Mouse (Mus musculus): Measurements from ENCODE around the gene Gm1673.

Gm1673 gene

DNA sequence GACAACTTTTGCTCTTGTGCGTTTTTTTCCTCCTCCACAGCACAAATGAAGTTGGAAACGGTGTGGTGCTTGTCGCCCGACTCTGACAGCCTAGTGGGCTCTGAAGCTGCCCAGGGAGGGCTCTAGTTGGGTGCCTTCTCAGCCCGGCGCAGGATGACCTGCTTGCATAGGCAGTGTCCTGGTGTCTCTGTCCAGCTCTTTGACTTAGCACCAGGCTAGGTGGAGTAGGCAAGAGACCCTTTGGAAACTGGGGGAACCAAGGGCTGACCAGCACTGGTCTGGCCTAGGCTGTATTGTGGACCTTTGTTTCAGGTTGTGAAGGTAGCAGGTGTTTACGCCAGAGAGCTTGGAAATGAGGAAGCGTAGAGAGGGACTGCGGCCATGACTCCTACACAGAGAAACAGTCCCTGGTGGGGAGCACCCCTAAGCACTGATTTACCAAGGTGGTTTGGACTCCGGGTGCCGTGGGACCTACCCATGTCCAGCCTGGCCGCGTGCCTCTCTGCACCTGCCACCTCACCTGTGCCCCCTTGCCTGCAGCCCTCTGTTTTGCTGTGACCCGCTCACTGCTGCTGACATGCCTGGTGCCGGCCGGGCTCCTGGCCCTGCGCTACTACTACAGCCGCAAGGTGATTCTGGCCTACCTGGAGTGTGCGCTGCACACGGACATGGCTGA lies 14.7 kb downstream of the Gm1673 start:
- DNase-seq (ENCODE audit: low spot score), result no peak

GRCm38 (mm10) chr5:33998505-33998877 lies 15.3 kb downstream of the Gm1673 start:
- no peak for DNase-seq (ENCODE audit: low spot score)

- no peak for DNase-seq (ENCODE audit: low spot score)
Measured at GRCm38 (mm10) chr5:33999466-34000090, 16.3 kb downstream of the Gm1673 start.

GRCm38 (mm10) chr5:34000809-34001208 lies 17.6 kb downstream of the Gm1673 start:
- DNase-seq (ENCODE audit: low spot score), result no peak

- DNase-seq (ENCODE audit: low spot score), result no peak
Measured at GRCm38 (mm10) chr5:34001401-34001800, 18.2 kb downstream of the Gm1673 start.

DNA sequence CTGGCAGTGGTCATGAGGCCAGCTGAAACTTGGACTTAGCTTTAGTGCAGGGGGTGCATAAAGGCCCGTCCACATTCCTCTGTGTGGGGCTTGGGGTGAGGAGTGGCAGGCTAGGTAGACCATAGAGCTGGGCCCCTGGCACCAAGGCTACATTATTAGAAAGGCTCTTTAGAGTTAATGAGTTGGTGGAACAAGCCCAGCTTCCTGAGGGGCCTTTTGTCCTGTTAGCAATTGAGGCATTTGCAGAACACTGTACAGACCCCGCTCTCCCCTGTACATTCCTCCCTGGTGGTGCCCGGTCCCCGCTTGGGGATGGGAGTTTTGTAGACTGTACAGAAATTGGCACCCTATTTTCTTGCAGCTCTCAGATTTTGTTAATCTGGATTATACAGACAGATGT lies 19.4 kb downstream of the Gm1673 start:
- no peak for DNase-seq (ENCODE audit: low spot score)

DNA sequence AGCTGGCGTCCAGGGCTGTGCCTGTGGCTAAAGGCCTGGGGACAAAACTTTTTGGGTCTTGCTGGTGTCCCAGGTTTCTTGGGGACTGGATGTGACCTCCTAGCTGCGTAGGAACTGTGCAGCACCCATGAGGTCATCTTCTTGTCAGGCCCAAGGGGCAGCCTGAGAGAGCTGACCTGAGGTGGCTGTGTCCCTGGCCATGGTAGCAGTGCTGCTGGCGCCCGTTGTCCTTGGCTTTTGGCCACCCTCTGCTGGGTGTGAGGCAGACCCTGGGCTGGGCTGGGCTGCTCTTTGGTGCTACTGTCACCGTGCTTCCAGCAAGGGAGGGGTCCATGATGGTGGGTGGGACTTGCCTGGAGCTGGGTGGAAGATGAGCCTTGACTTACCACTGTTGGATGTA lies 21.4 kb downstream of the Gm1673 start:
- no peak for DNase-seq (ENCODE audit: low spot score)

DNA sequence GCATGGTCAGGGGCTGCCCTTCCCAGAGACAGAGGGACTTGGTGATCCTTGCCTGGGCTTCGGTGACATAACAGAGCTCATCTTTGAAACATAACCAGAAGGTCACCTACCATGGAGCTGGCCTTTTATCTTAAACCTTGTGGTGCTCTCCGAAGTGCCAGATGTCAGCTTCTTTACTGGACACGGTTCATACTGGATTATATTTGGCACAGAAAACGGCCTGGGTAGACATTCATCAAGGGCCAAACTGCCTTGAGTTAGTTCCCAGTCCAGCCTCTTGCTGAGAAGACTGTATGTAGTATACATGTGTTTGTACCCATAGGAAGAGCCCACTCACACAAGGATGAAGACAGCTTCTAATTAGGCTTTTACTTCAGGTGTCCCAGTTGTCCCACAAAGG lies 23.6 kb downstream of the Gm1673 start:
- no peak for DNase-seq (ENCODE audit: low spot score)

- DNase-seq (ENCODE audit: low spot score), result no peak
Measured at GRCm38 (mm10) chr5:34007392-34007941, 24.2 kb downstream of the Gm1673 start.

GRCm38 (mm10) chr5:34014652-34015051 lies 31.4 kb downstream of the Gm1673 start:
- DNase-seq (ENCODE audit: low spot score), result no peak

GRCm38 (mm10) chr5:34018968-34019367 lies 35.7 kb downstream of the Gm1673 start:
- no peak for DNase-seq (ENCODE audit: low spot score)

DNA sequence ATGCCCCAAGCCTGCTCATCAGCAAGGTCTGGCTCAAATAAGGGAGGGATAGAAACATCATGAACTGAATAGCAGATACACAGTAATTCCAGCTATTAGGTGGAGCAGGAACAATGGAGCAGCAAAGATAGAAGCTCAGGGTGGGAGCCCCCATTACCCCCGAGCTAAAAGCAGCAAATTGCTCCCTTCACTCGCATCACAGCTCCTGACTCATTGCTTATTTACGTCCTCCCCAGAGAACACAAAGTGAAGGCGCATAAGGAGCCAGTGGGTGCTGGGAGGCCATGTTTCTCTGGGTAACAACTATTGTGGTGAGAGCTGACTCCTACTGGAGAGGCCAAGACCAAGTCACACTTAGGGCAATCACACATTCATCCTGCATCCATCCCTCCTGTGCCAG lies 46.9 kb downstream of the Gm1673 start:
- DNase-seq (ENCODE audit: low spot score), result no peak

GRCm38 (mm10) chr5:34031022-34031421 lies 47.8 kb downstream of the Gm1673 start:
- DNase-seq (ENCODE audit: low spot score), result no peak

DNA sequence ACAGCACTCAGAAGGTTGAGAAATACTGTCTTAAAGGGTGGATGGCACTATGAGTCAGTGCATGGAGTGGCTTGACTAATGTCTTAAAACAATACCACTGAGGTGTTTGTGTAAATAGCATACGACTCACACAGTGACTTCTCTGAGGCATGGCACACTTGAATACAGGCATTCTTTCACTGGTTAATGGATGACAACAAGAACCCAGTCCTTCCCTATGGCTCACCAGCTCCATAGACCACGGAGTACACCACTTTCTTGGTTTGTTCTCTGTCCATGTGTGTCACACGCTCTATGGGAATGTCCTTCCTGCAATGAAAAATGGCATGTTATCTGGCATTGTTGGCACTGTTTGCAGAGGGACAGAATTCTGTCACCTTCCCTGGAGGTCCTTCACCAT lies 49.3 kb downstream of the Gm1673 start:
- DNase-seq (ENCODE audit: low spot score), result no peak

All from yolk sac, embryonic 10.5 days (tissue).